Mouse (Mus musculus): Measurements from ENCODE around the gene Inpp4b. TPM values are rescaled to one million over a fixed set of nuclear protein-coding genes. Genes with fewer than 3 reads are reported as not detected.

Gene Inpp4b
- polyA plus RNA-seq, 1 experiment from 2014 or later, result 6.3 TPM

DNA sequence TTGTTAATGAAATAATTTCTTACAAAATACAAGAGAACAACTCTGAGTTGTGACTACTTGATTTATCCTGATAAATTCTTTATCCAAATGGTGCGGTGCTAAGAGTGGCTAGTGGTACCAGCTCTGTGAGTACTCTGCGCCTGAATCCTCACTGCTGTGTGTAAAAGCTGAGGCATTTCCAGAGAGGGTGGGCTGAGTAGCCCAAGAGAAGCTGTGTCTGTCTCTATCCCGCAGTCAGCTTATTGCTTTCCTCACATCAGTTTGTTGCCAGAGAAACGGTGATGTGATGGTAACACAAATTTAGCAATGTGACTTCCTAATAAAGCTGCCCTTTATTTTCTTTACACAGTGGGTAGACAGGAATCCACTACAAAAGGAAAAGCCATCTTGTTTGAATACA is 29.5 kb downstream of the Inpp4b start:
- Histone ChIP-seq H3K9me3 (no peaks in the 10 kb centered on the region), H3K27me3 (no peaks in the 10 kb centered on the region), H3K9ac (no peak overlapping the region), H3K36me3 (no peaks in the 10 kb centered on the region), H3K4me3 (no peak overlapping the region), H3K4me2 (no peak overlapping the region), H3K27ac (replicated peaks) (no peak overlapping the region), H3K4me1 (replicated peaks) (peaks cover 19% of the 10 kb centered on the region)
- peak; percentile 70; the same call in 1 of the 2 replicates for ATAC-seq (ENCODE audit: low read depth)
- WGBS, result 36% methylated on average over 4 of the region's 4 CpGs

DNA sequence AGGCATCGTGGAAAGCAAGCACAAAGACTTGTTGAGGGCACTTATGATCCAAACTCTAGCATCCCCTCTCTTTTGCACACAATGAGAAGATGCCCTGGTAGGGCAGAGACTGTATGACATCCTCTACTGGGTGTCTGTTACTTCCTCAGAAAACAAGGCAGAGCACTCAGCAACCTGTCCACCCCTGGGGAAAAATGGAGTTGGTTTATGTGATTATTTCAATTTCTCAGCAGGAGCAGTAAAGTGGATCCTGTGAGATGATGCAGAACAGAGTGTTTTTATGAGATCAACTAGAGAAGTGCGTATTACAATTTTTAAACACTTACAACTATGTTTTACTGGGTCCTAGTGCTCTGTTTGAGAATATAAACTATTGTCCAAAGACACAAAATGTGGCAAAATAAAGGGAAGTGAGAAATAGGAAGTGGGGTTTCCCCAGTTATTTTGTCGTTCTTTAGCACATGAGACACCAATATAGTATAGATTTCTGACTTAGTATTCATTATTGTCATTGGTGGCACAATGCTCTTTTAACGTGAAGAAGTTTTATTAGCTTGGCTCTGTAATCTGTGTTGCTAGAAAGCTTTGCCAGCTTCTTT is 32.6 kb downstream of the Inpp4b start:
- H3K4me2 ChIP-seq, result no peak overlapping the region
- ATAC-seq (ENCODE audit: low read depth), result no peak
- no peaks in the 10 kb centered on the region for H3K36me3 ChIP-seq
- H3K27ac ChIP-seq (replicated peaks), result no peak overlapping the region
- H3K9ac ChIP-seq, result no peak overlapping the region
- no peaks in the 10 kb centered on the region for H3K9me3 ChIP-seq
- 67% methylated on average over 4 of the region's 4 CpGs for WGBS
- no peaks in the 10 kb centered on the region for H3K27me3 ChIP-seq
- no peak overlapping the region for H3K4me3 ChIP-seq
- peaks cover 16% of the 10 kb centered on the region for H3K4me1 ChIP-seq (replicated peaks)

DNA sequence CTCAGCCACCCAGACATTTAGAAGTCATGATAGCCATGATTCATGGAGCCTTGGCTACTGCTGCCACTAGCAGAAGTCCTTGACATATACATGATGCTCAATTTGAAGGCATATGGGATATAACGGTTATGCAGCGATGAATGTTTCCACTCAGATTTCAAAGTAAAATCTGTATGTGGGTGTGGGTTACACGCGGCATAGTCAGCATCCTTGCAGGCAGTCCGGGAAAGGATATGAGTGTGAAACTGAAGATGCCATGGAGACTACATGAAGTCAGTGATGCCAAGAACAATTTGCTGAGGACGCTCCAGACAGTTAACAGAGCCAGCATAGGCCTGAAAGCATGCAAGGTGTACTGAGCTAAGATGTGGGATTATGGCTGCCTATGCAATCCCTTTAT is 46.6 kb downstream of the Inpp4b start:
- WGBS, result 88% methylated on average over 6 of the region's 6 CpGs
- Histone ChIP-seq H3K4me3 (no peak overlapping the region), H3K9ac (no peak overlapping the region), H3K9me3 (no peaks in the 10 kb centered on the region), H3K4me1 (replicated peaks) (no peaks in the 10 kb centered on the region; the same call in 1 of the 2 replicates), H3K4me2 (no peak overlapping the region), H3K27ac (replicated peaks) (no peak overlapping the region), H3K27me3 (no peaks in the 10 kb centered on the region), H3K36me3 (no peaks in the 10 kb centered on the region)
- no peak for ATAC-seq (ENCODE audit: low read depth)

DNA sequence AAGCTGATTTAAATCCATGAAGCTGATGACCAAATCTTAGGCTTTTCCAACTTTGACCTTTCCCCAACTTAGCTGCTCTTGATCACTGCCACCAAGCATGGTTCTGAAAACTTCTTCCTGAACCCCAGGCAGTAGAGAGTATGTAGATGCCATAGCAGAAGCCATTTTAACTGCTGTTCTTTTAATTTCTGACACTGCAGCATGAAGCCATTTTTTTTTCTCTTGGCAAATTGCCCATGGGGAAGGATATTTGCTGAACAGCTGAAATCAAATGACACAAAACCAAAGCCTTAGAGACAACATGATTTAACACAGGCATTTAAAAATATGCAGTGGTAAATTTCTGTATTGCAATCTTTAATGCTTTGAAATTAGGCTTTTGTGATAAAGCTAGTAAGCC is 56.7 kb downstream of the Inpp4b start:
- no peak for ATAC-seq (ENCODE audit: low read depth)
- Histone ChIP-seq H3K9me3 (no peaks in the 10 kb centered on the region), H3K4me1 (replicated peaks) (no peaks in the 10 kb centered on the region), H3K36me3 (no peaks in the 10 kb centered on the region), H3K4me2 (no peak overlapping the region), H3K9ac (no peak overlapping the region), H3K4me3 (no peak overlapping the region), H3K27ac (replicated peaks) (no peak overlapping the region), H3K27me3 (no peaks in the 10 kb centered on the region)

DNA sequence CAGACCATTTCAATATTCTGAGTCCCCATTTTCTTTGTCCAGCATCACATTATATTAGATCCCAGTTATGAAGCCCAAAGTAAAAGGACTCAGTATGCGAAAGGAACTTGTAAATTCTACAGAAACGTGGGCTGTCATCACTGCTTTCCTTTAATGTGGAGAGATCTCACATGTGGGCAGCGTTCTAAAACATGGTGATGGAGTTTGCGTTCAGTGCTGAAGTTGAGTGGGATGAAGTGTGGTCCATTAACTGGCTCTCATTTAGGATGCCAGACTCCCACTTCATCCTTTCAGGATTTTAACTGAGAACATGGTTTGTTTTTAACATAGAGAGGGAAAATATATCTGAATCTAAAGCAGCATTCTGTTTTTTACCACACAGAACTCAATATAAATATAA is 57.1 kb downstream of the Inpp4b start:
- Histone ChIP-seq H3K4me1 (replicated peaks) (no peaks in the 10 kb centered on the region), H3K36me3 (no peaks in the 10 kb centered on the region), H3K27me3 (no peaks in the 10 kb centered on the region), H3K9me3 (no peaks in the 10 kb centered on the region), H3K9ac (no peak overlapping the region), H3K4me2 (no peak overlapping the region), H3K4me3 (no peak overlapping the region), H3K27ac (replicated peaks) (no peak overlapping the region)
- WGBS, result 84% methylated on average over 4 of the region's 4 CpGs
- ATAC-seq (ENCODE audit: low read depth), result no peak

DNA sequence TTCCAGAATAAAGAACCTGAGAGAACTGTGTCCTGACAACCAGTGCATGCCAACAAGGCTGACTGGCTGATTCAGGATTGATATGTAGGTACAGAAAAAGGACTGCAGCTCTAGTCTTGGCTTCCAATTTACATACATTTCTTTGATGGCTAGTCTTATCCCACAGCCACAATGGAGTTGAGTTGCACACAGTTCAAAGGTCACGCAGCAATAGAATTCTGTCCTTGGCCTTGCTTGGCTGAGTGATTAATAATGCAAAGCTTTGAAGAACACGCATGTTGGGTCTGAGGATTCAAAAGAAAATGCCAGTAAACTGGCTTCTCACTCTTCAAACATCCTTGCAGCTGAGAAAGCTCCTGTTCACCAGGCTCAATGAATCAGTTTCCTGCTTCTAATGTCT is 70.4 kb downstream of the Inpp4b start:
- Histone ChIP-seq H3K36me3 (no peaks in the 10 kb centered on the region), H3K9me3 (no peaks in the 10 kb centered on the region), H3K4me2 (no peak overlapping the region), H3K27ac (replicated peaks) (no peak overlapping the region), H3K4me3 (no peak overlapping the region), H3K27me3 (no peaks in the 10 kb centered on the region), H3K9ac (no peak overlapping the region), H3K4me1 (replicated peaks) (0 out of 2 replicates have a peak, but pooled peaks cover 3% of the 10 kb centered on the region)
- 60% methylated on average over 2 of the region's 2 CpGs for WGBS
- ATAC-seq (ENCODE audit: low read depth), result no peak

DNA sequence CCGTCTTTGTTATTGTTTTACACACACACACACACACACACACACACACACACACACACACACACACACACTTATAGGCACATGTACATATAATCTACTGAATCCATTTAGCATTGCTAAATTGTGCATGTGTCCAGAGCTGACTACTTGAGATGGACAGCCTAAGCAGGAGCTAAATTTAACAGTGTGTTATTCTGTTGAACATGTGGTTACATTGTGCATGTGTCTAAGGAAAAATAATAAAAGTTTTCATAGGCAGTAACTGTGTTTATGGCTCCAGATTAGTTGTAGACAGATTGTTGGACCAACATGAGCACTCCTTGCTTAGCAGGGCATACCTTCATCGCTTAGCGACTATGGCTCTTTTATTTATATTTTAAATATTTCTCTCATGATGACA is 101.6 kb downstream of the Inpp4b start:
- H3K27ac ChIP-seq (replicated peaks), result no peak overlapping the region
- H3K4me2 ChIP-seq, result no peak overlapping the region
- H3K9ac ChIP-seq, result no peak overlapping the region
- no peaks in the 10 kb centered on the region for H3K4me1 ChIP-seq (replicated peaks)
- 83% methylated on average over 3 of the region's 3 CpGs for WGBS
- H3K9me3 ChIP-seq, result no peaks in the 10 kb centered on the region
- no peaks in the 10 kb centered on the region for H3K27me3 ChIP-seq
- no peaks in the 10 kb centered on the region for H3K36me3 ChIP-seq
- ATAC-seq (ENCODE audit: low read depth), result no peak
- no peak overlapping the region for H3K4me3 ChIP-seq

DNA sequence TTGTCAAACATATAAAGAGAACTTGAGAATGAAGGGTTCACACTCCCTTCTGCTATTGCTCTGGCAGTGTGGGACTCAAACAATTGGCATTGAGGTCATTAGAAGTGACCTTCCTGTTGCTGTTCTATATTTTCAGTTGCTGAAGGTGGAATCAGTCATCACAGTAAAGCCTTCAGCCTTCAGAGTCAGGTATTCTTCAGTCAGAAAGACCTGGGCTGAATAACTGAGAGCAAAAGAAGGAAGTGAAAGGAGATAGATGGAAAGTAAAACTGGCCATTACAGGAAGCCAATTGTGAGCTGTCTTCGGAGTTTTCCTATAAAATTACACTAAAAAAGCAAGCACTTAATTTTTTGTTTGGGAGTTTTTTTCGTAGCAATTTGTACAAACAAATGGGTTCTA is 107.4 kb downstream of the Inpp4b start:
- H3K4me3 ChIP-seq, result no peak overlapping the region
- H3K27me3 ChIP-seq, result no peaks in the 10 kb centered on the region
- no peak overlapping the region for H3K4me2 ChIP-seq
- H3K4me1 ChIP-seq (replicated peaks), result peaks cover 8% of the 10 kb centered on the region
- H3K36me3 ChIP-seq, result no peaks in the 10 kb centered on the region
- H3K9me3 ChIP-seq, result no peaks in the 10 kb centered on the region
- no peak overlapping the region for H3K27ac ChIP-seq (replicated peaks)
- no peak for ATAC-seq (ENCODE audit: low read depth)
- no peak overlapping the region for H3K9ac ChIP-seq
- WGBS, result 76% methylated on average over 2 of the region's 2 CpGs

DNA sequence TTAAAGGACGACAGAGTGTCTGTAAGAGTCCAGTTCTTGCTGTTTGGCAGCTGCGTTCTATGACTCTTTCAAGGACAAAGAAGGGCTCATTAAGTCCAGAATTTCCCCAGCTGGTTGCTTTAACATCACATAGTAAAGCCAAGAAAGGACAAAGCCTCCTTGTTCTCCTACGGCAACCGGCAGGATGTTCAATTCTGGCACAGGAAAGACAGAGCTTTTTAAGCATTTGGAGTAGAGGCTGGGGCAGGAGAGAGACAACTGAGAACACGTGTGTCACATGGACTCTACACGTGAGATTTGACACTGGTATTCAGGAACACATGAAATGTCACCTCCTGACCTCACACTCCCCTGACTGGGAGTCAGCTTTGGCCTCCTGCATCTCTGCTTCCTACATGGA is 109.7 kb downstream of the Inpp4b start:
- H3K4me2 ChIP-seq, result no peak overlapping the region
- WGBS, result 8% methylated on average over 6 of the region's 6 CpGs
- H3K27me3 ChIP-seq, result no peaks in the 10 kb centered on the region
- H3K9ac ChIP-seq, result no peak overlapping the region
- peak; percentile 65; the same call in 1 of the 2 replicates for ATAC-seq (ENCODE audit: low read depth)
- H3K4me3 ChIP-seq, result no peak overlapping the region
- no peak overlapping the region for H3K27ac ChIP-seq (replicated peaks)
- H3K36me3 ChIP-seq, result no peaks in the 10 kb centered on the region
- H3K4me1 ChIP-seq (replicated peaks), result peaks cover 8% of the 10 kb centered on the region
- no peaks in the 10 kb centered on the region for H3K9me3 ChIP-seq

DNA sequence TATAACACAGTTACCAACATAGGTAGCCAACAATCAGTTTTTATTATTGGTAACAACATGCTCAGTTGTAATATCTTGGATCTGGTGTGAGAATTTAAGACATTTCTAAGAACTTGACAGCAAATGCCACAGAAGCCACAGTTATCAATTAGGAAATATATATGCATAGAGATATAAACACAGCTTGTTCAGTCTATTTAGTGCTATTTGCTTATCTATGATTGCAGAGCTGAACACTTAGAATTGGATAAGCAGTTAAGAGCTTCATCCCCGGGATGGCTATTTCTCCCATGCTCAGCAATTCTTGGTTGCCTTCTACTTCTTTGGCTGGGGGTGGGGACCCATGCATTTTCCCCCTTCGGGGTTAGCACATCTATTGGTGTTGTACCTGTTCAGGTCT is 112.5 kb downstream of the Inpp4b start:
- peaks cover 8% of the 10 kb centered on the region for H3K4me1 ChIP-seq (replicated peaks)
- no peaks in the 10 kb centered on the region for H3K9me3 ChIP-seq
- H3K4me2 ChIP-seq, result no peak overlapping the region
- H3K27me3 ChIP-seq, result no peaks in the 10 kb centered on the region
- H3K36me3 ChIP-seq, result no peaks in the 10 kb centered on the region
- no peak overlapping the region for H3K27ac ChIP-seq (replicated peaks)
- WGBS, result 82% methylated on average over 2 of the region's 2 CpGs
- H3K9ac ChIP-seq, result no peak overlapping the region
- H3K4me3 ChIP-seq, result no peak overlapping the region
- ATAC-seq (ENCODE audit: low read depth), result no peak

DNA sequence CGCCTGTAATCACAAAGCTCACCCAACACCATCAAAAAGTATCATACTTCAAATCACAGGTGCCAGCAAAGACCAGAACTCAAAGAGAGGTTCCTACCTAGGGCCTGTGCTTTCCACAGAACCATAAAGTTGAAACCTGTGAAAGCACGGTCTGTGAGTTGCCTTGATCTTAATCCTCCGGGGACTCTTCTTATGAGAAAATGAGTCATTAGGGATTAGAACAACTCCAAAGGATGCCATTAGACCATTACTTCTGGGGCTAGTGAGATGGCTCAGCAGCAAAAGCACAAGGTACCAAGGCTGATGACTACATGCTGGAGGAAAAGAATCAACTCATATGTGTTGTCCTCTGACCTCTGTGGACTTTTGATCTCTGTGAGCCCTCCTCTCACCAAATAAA is 121.4 kb downstream of the Inpp4b start:
- Histone ChIP-seq H3K27me3 (no peaks in the 10 kb centered on the region), H3K9ac (no peak overlapping the region), H3K4me3 (no peak overlapping the region), H3K4me2 (no peak overlapping the region), H3K9me3 (no peaks in the 10 kb centered on the region), H3K4me1 (replicated peaks) (no peaks in the 10 kb centered on the region), H3K27ac (replicated peaks) (no peak overlapping the region), H3K36me3 (no peaks in the 10 kb centered on the region)
- no peak for ATAC-seq (ENCODE audit: low read depth)
- 78% methylated on average over 3 of the region's 3 CpGs for WGBS

DNA sequence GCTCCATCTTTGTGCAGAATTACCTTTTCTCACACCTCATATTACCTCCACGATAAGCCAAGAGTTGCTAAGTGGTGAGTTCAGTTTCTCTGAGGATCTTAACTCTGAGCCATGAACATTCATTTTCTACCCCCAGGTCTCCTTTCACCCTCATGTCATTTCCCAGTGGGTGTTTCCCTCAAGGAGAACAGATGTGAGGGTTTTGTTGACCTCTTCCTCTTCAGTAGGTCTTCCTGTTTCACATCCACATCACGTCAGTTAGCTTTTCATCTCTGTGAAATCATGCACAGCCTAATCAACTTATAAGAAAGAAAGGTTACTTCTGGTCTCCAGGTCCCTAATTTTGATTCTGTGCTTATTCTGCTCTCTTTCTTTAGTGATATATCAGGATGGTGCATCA is 124.4 kb downstream of the Inpp4b start:
- H3K27me3 ChIP-seq, result no peaks in the 10 kb centered on the region
- 77% methylated on average over 2 of the region's 2 CpGs for WGBS
- no peaks in the 10 kb centered on the region for H3K36me3 ChIP-seq
- H3K9me3 ChIP-seq, result no peaks in the 10 kb centered on the region
- ATAC-seq (ENCODE audit: low read depth), result no peak
- H3K9ac ChIP-seq, result no peak overlapping the region
- no peak overlapping the region for H3K27ac ChIP-seq (replicated peaks)
- H3K4me2 ChIP-seq, result no peak overlapping the region
- H3K4me1 ChIP-seq (replicated peaks), result no peaks in the 10 kb centered on the region
- H3K4me3 ChIP-seq, result no peak overlapping the region

DNA sequence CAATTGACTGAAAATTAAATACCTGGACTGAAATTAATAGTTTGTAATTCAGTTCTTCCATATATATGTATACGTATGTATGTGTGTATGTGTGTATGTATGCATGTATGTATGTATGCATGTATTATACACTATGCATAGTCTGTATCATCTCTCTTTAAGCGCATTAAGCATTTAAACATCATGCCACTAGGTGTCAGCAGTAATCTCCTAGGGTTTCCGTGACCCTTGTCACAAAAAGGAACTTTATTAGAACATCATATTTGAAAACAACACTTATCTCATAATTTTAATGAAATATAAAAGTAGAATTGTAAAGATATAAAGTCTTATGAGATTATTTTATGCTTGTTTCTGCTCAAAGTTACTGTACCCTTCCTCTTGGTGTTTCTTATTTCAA is 136.3 kb downstream of the Inpp4b start:
- ATAC-seq (ENCODE audit: low read depth), result no peak
- no peaks in the 10 kb centered on the region for H3K27me3 ChIP-seq
- H3K9ac ChIP-seq, result no peak overlapping the region
- no peaks in the 10 kb centered on the region for H3K4me1 ChIP-seq (replicated peaks)
- no peak overlapping the region for H3K4me3 ChIP-seq
- no peaks in the 10 kb centered on the region for H3K9me3 ChIP-seq
- WGBS, result 44% methylated on average over 3 of the region's 3 CpGs
- no peak overlapping the region for H3K4me2 ChIP-seq
- H3K27ac ChIP-seq (replicated peaks), result no peak overlapping the region
- H3K36me3 ChIP-seq, result no peaks in the 10 kb centered on the region

Measured in neural tube, embryonic 13.5 days (tissue).